Mouse (Mus musculus) G1E-ER4 (cell line): ENCODE data around the gene Npc2. TPM values are rescaled to one million over a fixed set of nuclear protein-coding genes. Genes with fewer than 3 reads are reported as not detected.
A peak's percentile ranks its signal among the peaks of the same experiment; 100 is the strongest.

Experiments used
- GATA1 ChIP-seq: IDR thresholded peaks from one replicate; pipeline ENCODE4 v1.8.0; 2012; ENCODE audit warnings: low read length, inconsistent platforms
- polyA plus RNA-seq: library from polyadenylated mRNA; stranded (reverse); fragments of >175 nt; gene quantifications from 2 replicates; pipeline ENCODE4 v1.2.3, GENCODE M21; 2012

Npc2 gene
- polyA plus RNA-seq = 40.5 and 100 TPM in 2 replicates

- peak; percentile 45 for TF ChIP-seq GATA1
Measured at GRCm38 (mm10) chr12:84772726-84773441, at the start of gene Npc2, which contains the start of gene Isca2. Gene Npc2, minus strand, starts transcription at chr12:84773152. Gene Isca2, plus strand, starts transcription at chr12:84773251.

GRCm38 (mm10) chr12:84819236-84820168, 46.5 kb upstream of the Npc2 start:
- no peak for TF ChIP-seq GATA1

GRCm38 (mm10) chr12:84818496-84818895, 45.5 kb upstream of the Npc2 start:
- TF ChIP-seq GATA1 = no peak

GRCm38 (mm10) chr12:84814663-84815325, 41.8 kb upstream of the Npc2 start:
- TF ChIP-seq GATA1 = no peak

GRCm38 (mm10) chr12:84813773-84814172, 40.8 kb upstream of the Npc2 start:
- no peak for TF ChIP-seq GATA1

GRCm38 (mm10) chr12:84812004-84812403, 39.1 kb upstream of the Npc2 start:
- no peak for TF ChIP-seq GATA1

GRCm38 (mm10) chr12:84811510-84811909, 38.6 kb upstream of the Npc2 start:
- TF ChIP-seq GATA1 = no peak

GRCm38 (mm10) chr12:84810810-84811209, 37.9 kb upstream of the Npc2 start:
- TF ChIP-seq GATA1 = no peak

GRCm38 (mm10) chr12:84809033-84809432, 36.1 kb upstream of the Npc2 start:
- TF ChIP-seq GATA1 = no peak

- TF ChIP-seq GATA1 = no peak
Measured at GRCm38 (mm10) chr12:84807351-84807750, 34.4 kb upstream of the Npc2 start.

GRCm38 (mm10) chr12:84806726-84807125, 33.8 kb upstream of the Npc2 start:
- no peak for TF ChIP-seq GATA1

GRCm38 (mm10) chr12:84806010-84806409, 33.1 kb upstream of the Npc2 start:
- TF ChIP-seq GATA1 = no peak

- no peak for TF ChIP-seq GATA1
Measured at GRCm38 (mm10) chr12:84805228-84805842, 32.4 kb upstream of the Npc2 start.

GRCm38 (mm10) chr12:84802625-84803024, 29.7 kb upstream of the Npc2 start:
- TF ChIP-seq GATA1 = no peak

- TF ChIP-seq GATA1 = no peak
Measured at GRCm38 (mm10) chr12:84801532-84802110, 28.7 kb upstream of the Npc2 start.
